Mouse (Mus musculus) layer of hippocampus, postnatal 25 days (tissue): ENCODE results near the gene Tdrd7. TPM values are rescaled to one million over a fixed set of nuclear protein-coding genes. Genes with fewer than 3 reads are reported as not detected.

Experiments
- DNase-seq, 2 experiments: peaks; one replicate each; pipeline ENCODE4 v3.0.0; 2022; ENCODE audit warnings: mixed read lengths in 2 of 2, low spot score in 1 of 2; ENCODE audit errors: extremely low spot score in 1 of 2
- total RNA-seq, 2 experiments: library from RNA; stranded (reverse); gene quantifications; 2 replicates each; pipeline ENCODE4 v1.2.3; 2021

Gene Tdrd7
- total RNA-seq, 2 experiments from 2014 or later, result 29.1 to 29.4 TPM

DNA sequence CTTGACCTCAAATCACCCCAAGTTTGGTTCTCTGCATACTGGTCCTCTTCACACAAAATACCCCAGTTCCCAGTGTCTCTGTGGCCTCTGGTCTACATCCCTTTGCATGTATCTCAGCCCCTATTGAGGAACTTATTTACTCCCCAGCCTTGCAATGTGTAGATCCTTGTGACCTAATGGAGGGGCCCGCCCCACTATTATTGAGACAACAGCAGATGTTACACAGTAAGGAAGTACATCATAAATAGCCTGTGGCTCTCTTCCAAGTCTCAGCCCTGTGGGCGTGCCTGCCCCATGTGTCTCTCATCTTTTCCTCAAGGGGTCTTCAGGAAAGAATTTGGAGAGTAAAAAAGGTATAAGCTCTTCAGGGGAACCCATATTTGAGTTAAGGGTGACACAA is 111.8 kb downstream of the Tdrd7 start:
- DNase-seq, result no peak

GRCm38 (mm10) chr4:46080261-46080660 is 115.1 kb downstream of the Tdrd7 start:
- DNase-seq, result no peak

GRCm38 (mm10) chr4:46082555-46082954 is 117.4 kb downstream of the Tdrd7 start:
- no peak for DNase-seq

Other genes with a start within 250 kb of the Tdrd7 start
- gene Aldh1b1, start 166.3 kb upstream of the Tdrd7 start, total RNA-seq, result 1 to 10 TPM; 9.2 to 9.9 TPM
- 10 to 100 TPM; 12.5 to 14.5 TPM for gene Igfbpl1, start 138.4 kb upstream of the Tdrd7 start, total RNA-seq
- not detected for gene Stra6l, start 116.7 kb upstream of the Tdrd7 start, total RNA-seq
- under 1 TPM; 0.12 to 0.38 TPM for gene Ccdc180, start 75.0 kb upstream of the Tdrd7 start, total RNA-seq
- 10 to 100 TPM; 20.7 to 20.9 TPM for gene Tmod1, start 73.6 kb downstream of the Tdrd7 start, total RNA-seq
- 10 to 100 TPM; 51.4 to 60.4 TPM for gene Ncbp1, start 173.3 kb downstream of the Tdrd7 start, total RNA-seq
- 10 to 100 TPM; 19.0 to 22.0 TPM for gene Tstd2, start 173.4 kb downstream of the Tdrd7 start, total RNA-seq
- 10 to 100 TPM; 12.7 to 18.0 TPM for gene Xpa, start 231.0 kb downstream of the Tdrd7 start, total RNA-seq